Mouse (Mus musculus): ENCODE measurements around the gene Dpp4. TPM values are rescaled to one million over a fixed set of nuclear protein-coding genes. Genes with fewer than 3 reads are reported as not detected.
A peak's percentile ranks its signal among the peaks of the same experiment; 100 is the strongest.

The Dpp4 gene
- total RNA-seq, 2 experiments from 2014 or later: 2.9 to 5.5 TPM

GRCm38 (mm10) chr2:62417233-62417632, 5.2 kb upstream of the Dpp4 start:
- intact Hi-C loops (cut with DNase I): no loop called here
- DNase-seq (ENCODE audit: extremely low spot score in 1 of 2, low spot score in 2 of 2): no peak

DNA sequence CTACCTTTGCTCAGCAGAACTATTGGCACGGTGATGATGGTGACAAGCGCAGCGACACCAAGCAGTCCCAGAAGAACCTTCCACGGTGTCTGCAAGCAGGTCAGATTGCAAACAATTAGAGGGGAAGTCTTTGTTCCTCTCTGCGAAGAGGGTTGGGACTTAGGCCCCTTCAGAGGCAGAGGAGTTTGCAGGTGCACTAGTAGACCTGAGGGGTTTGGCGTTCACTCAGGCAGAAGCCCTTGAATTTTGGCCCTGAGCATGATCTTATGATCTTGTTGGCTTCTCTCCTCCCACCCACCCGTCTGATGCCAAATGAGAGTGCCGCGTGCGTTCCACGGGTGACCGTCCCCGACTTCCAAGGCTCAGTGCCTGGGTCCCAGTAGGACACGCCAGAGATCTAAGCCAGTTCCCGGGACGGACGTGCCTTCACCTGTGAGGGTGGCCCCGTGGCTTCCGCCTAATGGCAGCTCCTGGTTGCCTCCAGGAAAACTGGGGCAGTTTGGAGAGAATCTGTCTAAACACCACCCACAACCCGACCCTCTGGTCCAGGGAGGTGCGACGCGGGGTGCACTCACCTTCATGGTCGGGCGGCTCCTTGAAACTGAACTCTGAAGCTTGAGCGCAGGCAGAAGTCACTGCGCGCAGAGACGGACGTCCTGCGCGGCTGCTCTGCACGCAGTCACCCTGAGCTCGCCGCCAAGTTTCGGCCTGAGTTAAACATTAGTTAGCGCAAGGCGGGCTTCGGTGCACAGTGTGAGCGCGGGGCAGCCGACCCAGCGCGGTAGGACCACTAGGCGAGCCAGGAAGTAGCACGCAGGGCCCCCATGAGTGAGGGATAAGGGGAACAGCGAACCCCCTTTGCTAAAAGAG, 585 bp downstream of the Dpp4 start:
- peak in 1 of 2 experiments; percentile 53 for DNase-seq (ENCODE audit: extremely low spot score in 1 of 2, low spot score in 2 of 2)

DNA sequence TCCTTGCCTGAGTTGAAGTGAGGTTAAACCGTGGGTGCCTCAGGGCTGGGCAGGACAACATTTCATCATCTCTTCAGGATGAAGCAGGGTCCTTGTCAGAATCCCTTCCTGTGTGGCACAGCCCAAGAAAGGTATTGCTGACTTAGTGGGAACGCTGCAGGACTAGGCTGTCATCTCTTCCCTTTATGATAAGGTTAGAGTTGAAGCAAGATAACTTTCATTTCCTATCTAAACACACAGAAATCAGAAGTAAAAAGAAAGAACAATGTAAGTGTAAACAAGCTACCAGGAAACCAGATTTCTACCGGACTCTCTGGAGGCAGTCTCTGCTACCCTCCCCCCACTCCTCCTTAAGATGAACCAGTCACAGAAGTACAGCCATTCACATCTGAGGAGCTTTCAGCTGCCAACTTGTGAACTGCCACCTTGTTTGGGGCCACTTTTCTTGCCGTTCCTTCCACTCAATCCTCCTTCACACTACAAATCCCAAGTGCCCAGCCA, 3.3 kb downstream of the Dpp4 start:
- DNase-seq (ENCODE audit: extremely low spot score in 1 of 2, low spot score in 2 of 2): no peak
- intact Hi-C loops (cut with DNase I): no loop called here

More for the DNA sequence above, 585 bp downstream of the Dpp4 start:
- intact Hi-C loops (cut with DNase I): no loop called here

DNA sequence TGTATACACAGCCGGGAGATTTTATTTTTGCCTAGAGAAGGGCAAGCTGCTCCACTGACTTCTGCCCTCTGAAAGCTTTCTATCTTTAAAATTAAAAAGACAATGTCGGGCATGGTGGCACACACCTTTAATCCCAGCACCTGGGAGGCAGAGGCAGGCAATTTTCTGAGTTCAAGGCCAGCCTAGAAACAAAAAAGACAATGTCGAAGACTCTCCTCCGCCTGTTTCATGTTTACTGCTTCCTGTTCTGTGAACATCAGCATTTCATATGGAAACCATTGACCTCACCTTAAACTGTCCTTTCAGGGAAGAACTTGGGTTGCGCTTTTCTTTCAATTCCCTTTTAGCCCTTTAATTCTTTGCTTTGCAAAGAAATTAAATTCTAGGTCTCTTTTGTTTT, 3.8 kb downstream of the Dpp4 start:
- no peak for DNase-seq (ENCODE audit: extremely low spot score in 1 of 2, low spot score in 2 of 2)
- intact Hi-C loops (cut with DNase I): no loop called here

DNA sequence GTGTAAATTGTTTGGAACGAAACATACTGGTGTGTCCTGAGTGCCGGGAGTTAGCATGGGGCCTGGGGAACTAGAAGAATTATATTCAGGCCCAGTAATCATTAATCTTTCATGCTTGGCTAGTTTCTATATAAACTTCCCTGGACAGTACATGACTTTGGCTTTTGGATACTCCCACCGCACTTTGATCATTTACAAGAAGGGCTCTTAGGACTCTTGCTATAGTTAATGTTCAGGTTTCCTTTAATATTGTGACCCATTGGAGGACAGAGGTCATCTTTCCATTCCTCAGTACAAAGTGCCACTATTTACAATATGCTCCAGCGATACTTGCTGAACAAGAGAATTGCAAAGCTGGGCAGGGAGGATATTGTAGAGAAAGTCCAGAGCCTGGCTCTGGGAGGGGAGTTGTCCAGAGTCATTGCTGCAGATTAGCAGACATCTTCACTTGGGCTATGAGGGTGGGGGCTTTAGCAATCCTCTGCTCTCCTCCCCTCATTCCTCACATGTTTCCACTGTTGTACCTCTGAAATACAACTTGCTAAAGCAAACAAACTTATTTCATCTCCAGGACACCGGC, 8.4 kb downstream of the Dpp4 start:
- intact Hi-C loops (cut with DNase I): no loop called here
- no peak for DNase-seq (ENCODE audit: extremely low spot score in 1 of 2, low spot score in 2 of 2)

DNA sequence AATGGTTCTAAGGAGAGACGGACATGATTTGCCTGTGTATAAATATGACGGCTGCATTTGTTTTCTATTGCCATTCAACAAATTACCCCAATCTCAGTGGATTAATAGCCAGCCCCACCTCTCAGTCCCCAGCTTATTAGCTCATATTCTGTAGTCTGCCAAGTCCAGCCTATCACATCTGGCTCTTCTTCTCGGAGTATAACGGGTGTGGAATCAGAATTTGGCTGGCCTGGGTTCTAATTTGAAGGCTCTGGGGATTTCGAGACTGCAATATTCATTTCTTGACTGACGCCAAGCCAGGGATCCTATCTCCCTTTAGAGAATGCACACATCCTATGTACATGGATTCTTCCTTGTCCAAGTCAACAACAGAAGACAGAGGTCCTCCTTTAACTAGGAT, 11.0 kb downstream of the Dpp4 start:
- DNase-seq (ENCODE audit: extremely low spot score in 1 of 2, low spot score in 2 of 2): no peak
- intact Hi-C loops (cut with DNase I): no loop called here

GRCm38 (mm10) chr2:62399832-62400231, 12.2 kb downstream of the Dpp4 start:
- intact Hi-C loops (cut with DNase I): no loop called here
- DNase-seq (ENCODE audit: extremely low spot score in 1 of 2, low spot score in 2 of 2): no peak

GRCm38 (mm10) chr2:62399361-62399760, 12.7 kb downstream of the Dpp4 start:
- no peak for DNase-seq (ENCODE audit: extremely low spot score in 1 of 2, low spot score in 2 of 2)
- intact Hi-C loops (cut with DNase I): no loop called here

GRCm38 (mm10) chr2:62398115-62398875, 13.7 kb downstream of the Dpp4 start:
- intact Hi-C loops (cut with DNase I): no loop called here
- DNase-seq (ENCODE audit: extremely low spot score in 1 of 2, low spot score in 2 of 2): no peak

DNA sequence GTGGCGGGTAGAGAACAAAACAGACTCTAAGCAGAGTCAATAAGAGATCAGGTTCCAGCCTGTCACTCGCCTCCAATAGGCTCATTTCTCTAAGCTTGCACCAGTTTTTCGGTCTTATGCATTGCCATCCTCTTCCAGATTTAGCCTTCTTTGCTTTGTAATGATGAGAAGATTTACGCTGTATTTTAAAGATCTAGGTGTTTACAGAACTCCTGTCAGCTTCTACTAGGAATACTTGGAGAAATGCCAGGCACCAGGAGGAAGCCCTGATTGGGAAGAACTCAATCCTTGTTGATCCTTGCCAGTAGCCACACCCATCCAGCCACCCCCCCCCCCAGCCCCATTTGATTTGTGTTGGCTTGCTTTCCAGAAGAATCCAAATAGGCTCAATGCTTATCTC, 14.4 kb downstream of the Dpp4 start:
- DNase-seq (ENCODE audit: extremely low spot score in 1 of 2, low spot score in 2 of 2): no peak

DNA sequence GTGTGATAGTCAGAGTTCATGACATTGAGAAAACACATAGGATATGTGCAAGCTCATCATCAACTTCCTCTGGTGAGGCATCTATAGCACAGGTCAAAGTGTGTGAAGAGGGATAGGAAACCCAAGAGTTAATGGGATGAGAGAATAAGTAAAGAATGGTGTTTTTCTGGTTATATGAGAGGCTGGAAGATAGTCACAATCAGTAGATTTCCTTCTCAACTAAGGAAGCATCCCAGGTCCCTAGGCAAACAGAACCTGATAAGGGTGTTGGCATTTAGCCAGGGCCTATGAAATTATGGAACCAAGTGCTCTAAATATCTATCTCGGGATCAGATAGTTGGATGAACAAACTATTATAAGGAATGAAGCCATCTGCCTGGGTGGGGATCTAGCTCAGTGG, 15.2 kb downstream of the Dpp4 start:
- intact Hi-C loops (cut with DNase I): no loop called here
- DNase-seq (ENCODE audit: extremely low spot score in 1 of 2, low spot score in 2 of 2): no peak

More for the DNA sequence above, 14.4 kb downstream of the Dpp4 start:
- intact Hi-C loops (cut with DNase I): no loop called here

DNA sequence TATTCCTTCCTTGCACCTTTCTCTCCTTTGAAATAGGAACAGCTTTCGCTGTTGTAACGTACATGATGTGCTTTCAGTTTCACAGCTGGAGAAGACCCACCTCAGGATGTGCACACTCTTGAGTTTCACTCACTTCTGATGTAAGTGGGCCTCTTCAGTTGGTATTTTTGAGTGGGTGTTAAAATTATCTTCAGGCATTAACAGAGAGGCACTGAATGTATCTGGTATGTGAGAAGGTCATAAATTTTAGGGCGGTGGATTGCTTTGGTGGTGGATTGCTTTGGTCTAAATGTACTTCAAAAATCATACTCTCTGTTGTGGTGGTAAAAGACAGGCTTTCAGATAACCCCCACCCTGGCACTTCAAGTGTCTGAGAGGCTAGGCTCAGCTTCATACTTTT, 17.2 kb downstream of the Dpp4 start:
- DNase-seq (ENCODE audit: extremely low spot score in 1 of 2, low spot score in 2 of 2): no peak
- intact Hi-C loops (cut with DNase I): no loop called here

DNA sequence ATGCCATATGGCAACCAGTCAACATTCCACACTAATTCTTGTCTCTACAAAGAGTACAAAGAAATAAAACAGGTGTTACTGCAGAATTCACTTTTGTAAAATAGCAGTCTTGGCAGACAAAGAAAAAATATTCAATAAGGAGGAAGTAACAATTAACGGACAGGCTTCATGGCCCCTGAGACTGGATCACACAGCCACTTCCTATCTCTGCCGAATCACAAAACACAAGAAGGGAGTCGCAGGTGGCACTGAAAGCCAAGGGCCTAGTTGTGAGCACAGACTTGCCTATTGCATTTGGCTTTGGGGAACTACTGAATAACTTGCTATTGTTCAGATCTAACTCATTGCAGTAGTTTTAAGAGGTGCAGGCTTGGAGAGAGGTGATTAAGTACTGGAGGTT, 19.9 kb downstream of the Dpp4 start:
- no peak for DNase-seq (ENCODE audit: extremely low spot score in 1 of 2, low spot score in 2 of 2)
- intact Hi-C loops (cut with DNase I): no loop called here

DNA sequence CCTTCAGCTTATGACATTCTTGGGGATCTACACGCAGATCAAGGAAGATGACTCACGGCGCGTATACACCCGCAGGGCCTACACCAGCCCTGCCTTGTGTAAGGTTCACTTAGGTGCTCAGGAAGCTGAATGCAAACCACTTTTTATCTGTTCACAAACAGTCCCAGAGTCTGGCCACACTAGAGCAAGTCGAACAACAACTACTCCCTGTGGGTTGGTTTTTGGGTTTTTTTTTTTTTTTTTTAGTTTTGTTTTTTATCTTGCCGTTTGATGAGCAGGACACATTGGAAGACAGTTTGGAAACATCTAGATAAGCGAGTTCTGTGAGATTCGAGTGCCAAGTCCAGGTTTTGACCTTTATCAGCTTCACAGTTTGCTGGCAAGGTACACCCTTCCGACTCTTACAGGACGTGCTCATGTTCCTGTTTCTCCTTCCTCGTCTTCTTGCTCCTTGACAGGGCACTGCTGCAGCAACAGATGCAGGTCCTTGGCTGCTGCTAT, 21.0 kb downstream of the Dpp4 start:
- intact Hi-C loops (cut with DNase I): no loop called here
- no peak for DNase-seq (ENCODE audit: extremely low spot score in 1 of 2, low spot score in 2 of 2)

DNA sequence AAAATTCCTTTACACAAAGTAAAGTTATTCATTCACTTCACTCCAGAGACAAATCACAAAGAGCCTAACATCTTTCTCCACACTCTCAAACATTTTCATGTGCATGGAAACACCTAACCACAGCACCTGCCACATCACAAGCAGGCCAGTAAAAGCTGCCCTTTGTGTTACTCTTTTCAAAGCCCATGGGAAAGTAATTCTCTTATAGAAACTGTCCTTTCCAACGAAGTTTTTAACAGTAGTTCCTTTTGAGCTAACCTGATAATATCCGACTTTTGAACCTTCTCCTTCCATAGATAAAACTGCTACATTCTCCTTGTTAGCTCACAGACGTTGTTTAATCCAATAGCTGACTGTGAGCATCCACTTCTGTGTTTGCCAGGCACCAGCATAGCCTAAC, 21.7 kb downstream of the Dpp4 start:
- no peak for DNase-seq (ENCODE audit: extremely low spot score in 1 of 2, low spot score in 2 of 2)
- intact Hi-C loops (cut with DNase I): no loop called here

DNA sequence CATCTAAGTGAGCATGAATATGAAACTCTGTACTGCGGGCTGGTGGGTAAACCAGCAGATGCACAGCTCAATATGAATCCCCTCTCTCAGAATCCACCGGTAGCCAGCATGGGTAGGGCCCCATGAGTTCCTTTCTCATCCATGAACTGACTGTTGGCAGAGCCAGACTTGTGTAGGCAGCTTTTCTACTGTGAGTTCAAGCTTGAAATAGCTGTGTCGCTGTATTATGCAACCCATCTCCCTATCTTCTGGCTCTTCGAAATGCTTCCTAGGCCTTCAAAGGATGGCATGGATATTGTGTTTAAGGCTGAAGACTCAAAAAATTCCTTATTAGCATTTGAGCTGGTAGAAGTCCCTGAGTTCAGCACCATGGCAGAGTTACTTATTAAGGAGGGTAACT, 23.2 kb downstream of the Dpp4 start:
- DNase-seq (ENCODE audit: extremely low spot score in 1 of 2, low spot score in 2 of 2): no peak
- intact Hi-C loops (cut with DNase I): no loop called here

DNA sequence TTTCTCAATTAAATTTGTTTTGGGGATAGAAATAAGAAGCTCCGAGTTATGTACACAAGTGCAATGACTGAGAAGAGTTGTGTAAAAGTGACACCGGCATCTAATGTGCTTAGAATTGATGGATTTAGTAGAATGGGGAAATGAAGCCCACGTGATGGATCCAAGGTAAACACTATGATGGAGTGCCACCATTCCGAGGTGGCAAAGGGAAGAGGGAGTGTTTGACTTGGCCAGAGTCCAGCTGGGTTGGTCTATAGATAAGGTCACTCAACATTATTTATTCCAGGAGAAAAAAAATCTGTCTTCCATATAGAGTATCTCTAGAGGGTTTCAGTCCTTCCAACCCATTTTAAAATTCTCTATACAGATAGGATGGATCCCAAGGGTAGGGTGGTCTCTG, 28.8 kb downstream of the Dpp4 start:
- DNase-seq (ENCODE audit: extremely low spot score in 1 of 2, low spot score in 2 of 2): no peak
- intact Hi-C loops (cut with DNase I): no loop called here

DNA sequence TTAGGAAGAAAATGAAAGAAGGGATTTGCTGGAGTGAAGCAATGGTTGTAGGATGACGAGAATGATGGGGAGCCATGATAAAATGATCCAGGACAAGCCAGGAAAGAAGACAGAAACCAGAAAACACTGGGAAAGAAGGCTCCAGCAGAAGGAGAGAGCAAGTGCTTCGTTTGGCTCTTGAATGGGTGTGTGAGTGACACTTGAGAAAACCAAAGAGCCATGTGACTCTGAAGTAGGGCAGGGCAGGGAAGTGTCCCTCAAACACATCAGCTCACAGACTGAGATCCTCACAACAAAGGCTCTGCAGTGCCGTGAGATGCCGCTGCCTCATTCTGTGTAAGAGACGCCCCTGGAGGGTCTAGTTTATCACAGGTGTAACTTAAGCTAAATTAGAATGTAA, 29.6 kb downstream of the Dpp4 start:
- no peak for DNase-seq (ENCODE audit: extremely low spot score in 1 of 2, low spot score in 2 of 2)
- intact Hi-C loops (cut with DNase I): no loop called here

- DNase-seq (ENCODE audit: extremely low spot score in 1 of 2, low spot score in 2 of 2): no peak
- intact Hi-C loops (cut with DNase I): no loop called here
Measured at GRCm38 (mm10) chr2:62381756-62382155, 30.3 kb downstream of the Dpp4 start.

DNA sequence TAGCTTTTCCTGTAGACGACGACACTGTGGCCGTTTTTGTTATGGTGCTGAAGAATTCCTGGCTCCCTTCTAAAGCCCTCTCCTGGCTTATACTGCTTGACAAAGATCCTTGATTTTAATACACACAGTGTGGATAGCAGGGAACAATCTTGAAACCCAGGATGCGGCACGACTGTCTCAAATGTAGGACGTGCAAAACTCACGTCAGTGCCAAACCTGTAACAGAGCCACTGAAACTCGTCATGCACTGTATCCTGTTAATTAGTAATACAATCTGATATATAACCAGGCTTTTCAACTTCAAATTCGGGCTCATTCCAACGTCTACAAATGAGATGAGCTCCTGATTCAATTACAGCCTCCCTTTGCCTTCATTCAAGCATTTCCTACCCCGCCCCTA, 38.3 kb downstream of the Dpp4 start:
- DNase-seq (ENCODE audit: extremely low spot score in 1 of 2, low spot score in 2 of 2): no peak
- intact Hi-C loops (cut with DNase I): no loop called here
